Mouse (Mus musculus) hindbrain, embryonic 14.5 days (tissue): Measurements from ENCODE around the gene Zpr1. TPM values are rescaled to one million over a fixed set of nuclear protein-coding genes. Genes with fewer than 3 reads are reported as not detected.

ENCODE experiments used
- ATAC-seq: fragments of 200-750 bp; cut with Nextera tagmentation; 2 replicates; pipeline ENCODE4 v1.8.0; 2017; ENCODE audit warnings: moderate number of reproducible peaks, mild to moderate bottlenecking, moderate TSS enrichment, moderate library complexity; ENCODE audit not compliant: low FRiP score
- DNase-seq: peaks from one replicate; pipeline ENCODE4 v3.0.0-alpha.2; 2015; ENCODE audit warnings: low spot score
- H3K27ac ChIP-seq: fragments of 300-500 bp; sonication (generic); 2 replicates; pipeline ENCODE4 v1.5.1; 2014; ENCODE audit warnings: mild to moderate bottlenecking, moderate library complexity
- H3K27me3 ChIP-seq: fragments of 300-500 bp; sonication (generic); 2 replicates; pipeline ENCODE4 v1.6.1; 2014; ENCODE audit warnings: mild to moderate bottlenecking, low read length, mixed read lengths; ENCODE audit not compliant: control insufficient read depth, insufficient read depth
- H3K36me3 ChIP-seq: fragments of 300-500 bp; sonication (generic); replicated peaks from 2 replicates; pipeline ENCODE4 v1.6.1; 2014; ENCODE audit not compliant: control insufficient read depth, insufficient read depth
- H3K4me1 ChIP-seq: fragments of 300-500 bp; sonication (generic); replicated peaks from 2 replicates; pipeline ENCODE4 v1.6.1; 2014; ENCODE audit warnings: antibody characterized with exemption, low read length, mixed read lengths; ENCODE audit not compliant: control insufficient read depth, insufficient read depth
- H3K4me2 ChIP-seq: fragments of 300-500 bp; sonication (generic); replicated peaks from 2 replicates; pipeline ENCODE4 v1.6.1; 2014; ENCODE audit warnings: mild to moderate bottlenecking, moderate library complexity
- H3K4me3 ChIP-seq: fragments of 300-500 bp; sonication (generic); replicated peaks from 2 replicates; pipeline ENCODE4 v1.5.1; 2014; ENCODE audit warnings: mild to moderate bottlenecking, low read length
- H3K9ac ChIP-seq: fragments of 300-500 bp; sonication (generic); 2 replicates; pipeline ENCODE4 v1.6.1; 2014
- H3K9me3 ChIP-seq: fragments of 300-500 bp; sonication (generic); 2 replicates; pipeline ENCODE4 v1.6.1; 2016; ENCODE audit warnings: low read length; ENCODE audit not compliant: control insufficient read depth
- WGBS: fragments of 180-500 bp; shearing (Covaris S2); extraction: QIAGEN DNeasy Blood & Tissue Kit; methylation state at CpG from one replicate; pipeline ENCODE4 v1.1.7; 2014; 5-methylcytosine and 5-hydroxymethylcytosine counted together
- polyA plus RNA-seq: library from polyadenylated mRNA; unstranded; fragments of >200 nt; fragmentation: Nextera tagmentation; extraction: Ambion mirVana; gene quantifications from 2 replicates; pipeline ENCODE4 v1.2.1, GENCODE M21; 2014

Zpr1 gene
- polyA plus RNA-seq, 1 experiment from 2014 or later, result 54.3 TPM

- Histone ChIP-seq H3K36me3 (peaks cover 60% of the 10 kb centered on the region), H3K4me1 (peaks cover 8% of the 10 kb centered on the region), H3K9me3 (no peaks in the 10 kb centered on the region), H3K27ac (peak within 1 kb of the TSS; percentile 78), H3K27me3 (no peaks in the 10 kb centered on the region), H3K4me3 (peak within 1 kb of the TSS; percentile 88), H3K9ac (peak within 1 kb of the TSS; percentile 83), H3K4me2 (peak within 1 kb of the TSS; percentile 64)
- WGBS, result under 1% methylated on average over 55 of the region's 55 CpGs
- DNase-seq (peak; percentile 92), ATAC-seq (peak; percentile 92)
Observed at GRCm38 (mm10) chr9:46282631-46283436, 10.0 kb downstream of the Zpr1 start, which contains the start of gene Bud13. Bud13 (plus strand) TSS chr9:46283008.

GRCm38 (mm10) chr9:46298381-46298780, 25.5 kb downstream of the Zpr1 start:
- ATAC-seq, result no peak
- no peaks in the 10 kb centered on the region for H3K4me1 ChIP-seq
- H3K9ac ChIP-seq, result no peak overlapping the region
- no peaks in the 10 kb centered on the region for H3K9me3 ChIP-seq
- peaks cover 61% of the 10 kb centered on the region for H3K36me3 ChIP-seq
- no peaks in the 10 kb centered on the region for H3K27me3 ChIP-seq
- no peak overlapping the region for H3K27ac ChIP-seq
- DNase-seq, result no peak
- H3K4me2 ChIP-seq, result no peak overlapping the region
- no peak overlapping the region for H3K4me3 ChIP-seq
- 95% methylated on average over 4 of the region's 4 CpGs for WGBS

GRCm38 (mm10) chr9:46302142-46302541, 29.3 kb downstream of the Zpr1 start:
- WGBS, result 12% methylated on average over 2 of the region's 2 CpGs
- H3K4me1 ChIP-seq, result no peaks in the 10 kb centered on the region
- no peak overlapping the region for H3K9ac ChIP-seq
- no peak overlapping the region for H3K4me2 ChIP-seq
- H3K9me3 ChIP-seq, result no peaks in the 10 kb centered on the region
- H3K27ac ChIP-seq, result no peak overlapping the region
- DNase-seq, result peak; percentile 82
- no peaks in the 10 kb centered on the region for H3K27me3 ChIP-seq
- H3K4me3 ChIP-seq, result no peak overlapping the region
- peaks cover 29% of the 10 kb centered on the region for H3K36me3 ChIP-seq
- ATAC-seq, result no peak

- Histone ChIP-seq H3K4me2 (no peak overlapping the region), H3K9me3 (no peaks in the 10 kb centered on the region), H3K27ac (no peak overlapping the region), H3K4me1 (0 out of 2 replicates have a peak, but pooled peaks cover under 1% of the 10 kb centered on the region), H3K9ac (no peak overlapping the region), H3K27me3 (no peaks in the 10 kb centered on the region), H3K36me3 (no peaks in the 10 kb centered on the region), H3K4me3 (no peak overlapping the region)
- DNase-seq (no peak), ATAC-seq (no peak)
- 12% methylated on average over 7 of the region's 7 CpGs for WGBS
Observed at GRCm38 (mm10) chr9:46309121-46309520, 36.3 kb downstream of the Zpr1 start.

- H3K4me2 ChIP-seq, result no peak overlapping the region
- no peaks in the 10 kb centered on the region for H3K27me3 ChIP-seq
- 6% methylated on average over 4 of the region's 4 CpGs for WGBS
- no peak overlapping the region for H3K9ac ChIP-seq
- peak; percentile 60; the same call in 1 of the 2 replicates for ATAC-seq
- H3K4me3 ChIP-seq, result no peak overlapping the region
- peak; percentile 76 for DNase-seq
- no peak overlapping the region for H3K27ac ChIP-seq
- H3K36me3 ChIP-seq, result no peaks in the 10 kb centered on the region
- no peaks in the 10 kb centered on the region for H3K9me3 ChIP-seq
- H3K4me1 ChIP-seq, result peaks cover 21% of the 10 kb centered on the region
Observed at GRCm38 (mm10) chr9:46314507-46314906, 41.6 kb downstream of the Zpr1 start.

GRCm38 (mm10) chr9:46314921-46315320, 42.1 kb downstream of the Zpr1 start:
- Histone ChIP-seq H3K4me3 (no peak overlapping the region), H3K36me3 (no peaks in the 10 kb centered on the region), H3K9me3 (no peaks in the 10 kb centered on the region), H3K4me2 (no peak overlapping the region), H3K27me3 (no peaks in the 10 kb centered on the region), H3K4me1 (peaks cover 21% of the 10 kb centered on the region), H3K9ac (no peak overlapping the region), H3K27ac (no peak overlapping the region)
- no peak for DNase-seq
- WGBS, result 40% methylated on average over 2 of the region's 2 CpGs
- no peak for ATAC-seq

GRCm38 (mm10) chr9:46315807-46316365, 43.0 kb downstream of the Zpr1 start:
- DNase-seq, result no peak
- H3K27ac ChIP-seq, result no peak overlapping the region
- WGBS, result 23% methylated on average over 11 of the region's 11 CpGs

GRCm38 (mm10) chr9:46316388-46316787, 43.5 kb downstream of the Zpr1 start:
- H3K9me3 ChIP-seq, result no peaks in the 10 kb centered on the region
- WGBS, result 7% methylated on average over 5 of the region's 5 CpGs
- no peaks in the 10 kb centered on the region for H3K36me3 ChIP-seq
- DNase-seq (no peak), ATAC-seq (0 out of 2 replicates have a peak, but pooled peaks have one; percentile 43)
- no peak overlapping the region for H3K4me3 ChIP-seq
- no peak overlapping the region for H3K4me2 ChIP-seq
- peaks cover 21% of the 10 kb centered on the region for H3K4me1 ChIP-seq
- H3K27ac ChIP-seq, result no peak overlapping the region
- no peaks in the 10 kb centered on the region for H3K27me3 ChIP-seq
- H3K9ac ChIP-seq, result no peak overlapping the region

More at GRCm38 (mm10) chr9:46315807-46316365, 43.0 kb downstream of the Zpr1 start:
- Histone ChIP-seq H3K4me3 (no peak overlapping the region), H3K4me1 (peaks cover 21% of the 10 kb centered on the region), H3K9me3 (no peaks in the 10 kb centered on the region), H3K4me2 (no peak overlapping the region), H3K36me3 (no peaks in the 10 kb centered on the region), H3K27me3 (no peaks in the 10 kb centered on the region), H3K9ac (peak overlapping the region; percentile 4; the same call in 1 of the 2 replicates)
- ATAC-seq, result peak; percentile 39; the same call in 1 of the 2 replicates

GRCm38 (mm10) chr9:46316909-46317308, 44.0 kb downstream of the Zpr1 start:
- H3K4me1 ChIP-seq, result peaks cover 21% of the 10 kb centered on the region
- 40% methylated on average over 8 of the region's 8 CpGs for WGBS

More at GRCm38 (mm10) chr9:46316909-46317308, 44.0 kb downstream of the Zpr1 start:
- DNase-seq (no peak), ATAC-seq (peak; percentile 28; the same call in 1 of the 2 replicates)
- Histone ChIP-seq H3K36me3 (no peaks in the 10 kb centered on the region), H3K27ac (peak overlapping the region; percentile 10; the same call in 1 of the 2 replicates), H3K4me3 (no peak overlapping the region), H3K4me2 (no peak overlapping the region), H3K27me3 (no peaks in the 10 kb centered on the region), H3K9ac (no peak overlapping the region), H3K9me3 (no peaks in the 10 kb centered on the region)
